Mouse (Mus musculus) olfactory bulb, adult 2 months (tissue): ENCODE results near the gene Asb10.

ENCODE experiments used
- CTCF ChIP-seq: fragments of 200-500 bp; IDR thresholded peaks from 2 replicates; pipeline ENCODE4 v1.5.1; 2012; ENCODE audit warnings: low read depth, mild to moderate bottlenecking, low read length, moderate library complexity; ENCODE audit not compliant: insufficient read depth
- POLR2A ChIP-seq: fragments of 200-500 bp; IDR thresholded peaks from 2 replicates; pipeline ENCODE4 v1.6.1; 2012; ENCODE audit warnings: mild to moderate bottlenecking, low read depth, low read length, moderate library complexity; ENCODE audit not compliant: insufficient read depth

DNA sequence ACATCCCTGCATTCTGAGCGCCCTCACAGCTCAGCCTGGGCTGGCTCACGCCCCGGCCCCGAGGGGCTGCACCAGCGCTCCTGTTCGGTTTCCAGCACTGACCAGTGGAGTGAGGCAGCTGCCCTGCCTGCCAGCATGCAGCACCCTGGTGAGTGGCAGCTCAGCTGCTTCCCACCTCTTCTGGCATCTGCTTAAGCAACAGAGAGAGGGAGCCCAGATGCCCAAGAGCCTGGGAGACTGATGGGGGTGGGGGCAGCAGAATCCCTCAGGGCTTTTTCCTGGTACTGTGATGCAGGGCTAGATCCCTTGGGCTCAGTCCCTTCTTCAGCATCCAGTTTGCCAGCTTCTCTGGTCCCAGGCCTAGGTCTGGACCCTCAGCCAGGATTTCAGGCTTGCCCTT, 44.0 kb downstream of the Asb10 start:
- TF ChIP-seq CTCF = no peak
- TF ChIP-seq POLR2A = no peak
